Mouse (Mus musculus): ENCODE measurements at regions not wholly inside any gene's neighbourhood (a gene's known extent, or its start where the extent isn't known, plus 50 kb on each side); places are given as distances from the start of the nearest gene placed in this dataset.

- no peak overlapping the region for H3K27ac ChIP-seq (ENCODE audit: control insufficient read depth, low read depth, low read length)
- H3K36me3 ChIP-seq (ENCODE audit: control insufficient read depth in 1 of 2, insufficient read depth in 2 of 2, low read length in 2 of 2): no peaks in the 10 kb centered on the region
- H3K27me3 ChIP-seq (ENCODE audit: control insufficient read depth in 1 of 2, insufficient read depth in 2 of 2, low read length in 2 of 2): no peaks in the 10 kb centered on the region
- H3K4me1 ChIP-seq (ENCODE audit: control insufficient read depth in 1 of 2, insufficient read depth in 2 of 2, low read length in 2 of 2): no peaks in the 10 kb centered on the region
- DNase-seq (ENCODE audit: low read depth, low spot score): no peak
- H3K4me3 ChIP-seq (ENCODE audit: control insufficient read depth in 1 of 2, insufficient read depth in 1 of 2, low read depth in 2 of 2, low read length in 2 of 2): no peak overlapping the region
- no peaks in the 10 kb centered on the region for H3K9me3 ChIP-seq (replicated peaks; ENCODE audit: insufficient read depth, low read length)
- no peaks in the 10 kb centered on the region for H3K79me2 ChIP-seq (ENCODE audit: control insufficient read depth, insufficient read depth, low read length, poor library complexity)
- no peak for TF ChIP-seq GATA1 (IDR thresholded peaks at IDR 0.05; ENCODE audit: low read depth, low read length)
- no peak for TF ChIP-seq TBP (IDR thresholded peaks at IDR 0.05; ENCODE audit: low read depth, low read length)
- TF ChIP-seq NELFE (IDR thresholded peaks at IDR 0.05; ENCODE audit: low read depth, low read length): no peak
- TF ChIP-seq E2F4 (IDR thresholded peaks at IDR 0.05; ENCODE audit: borderline replicate concordance, low read depth, low read length): no peak
- TF ChIP-seq TAL1 (IDR thresholded peaks at IDR 0.05; ENCODE audit: low read length): no peak
- no peak for TF ChIP-seq CHD2 (IDR thresholded peaks at IDR 0.05; ENCODE audit: low read length)
- no peak for TF ChIP-seq POLR2AphosphoS2 (IDR thresholded peaks at IDR 0.05; ENCODE audit: low read length)
- H3K9ac ChIP-seq (ENCODE audit: control insufficient read depth, low read depth, low read length, poor library complexity, severe bottlenecking): no peak overlapping the region
These were observed 145.7 kb upstream of the Lrfn2 start for GRCm38 (mm10) chr17:48786501-48786900.

- Histone ChIP-seq H3K4me3 (ENCODE audit: control insufficient read depth in 1 of 2, insufficient read depth in 1 of 2, low read depth in 2 of 2, low read length in 2 of 2) (no peak overlapping the region), H3K79me2 (ENCODE audit: control insufficient read depth, insufficient read depth, low read length, poor library complexity) (no peaks in the 10 kb centered on the region), H3K9me3 (replicated peaks; ENCODE audit: insufficient read depth, low read length) (no peaks in the 10 kb centered on the region), H3K36me3 (ENCODE audit: control insufficient read depth in 1 of 2, insufficient read depth in 2 of 2, low read length in 2 of 2) (no peaks in the 10 kb centered on the region), H3K9ac (ENCODE audit: control insufficient read depth, low read depth, low read length, poor library complexity, severe bottlenecking) (no peak overlapping the region), H3K4me1 (ENCODE audit: control insufficient read depth in 1 of 2, insufficient read depth in 2 of 2, low read length in 2 of 2) (no peaks in the 10 kb centered on the region), H3K27ac (ENCODE audit: control insufficient read depth, low read depth, low read length) (no peak overlapping the region), H3K27me3 (ENCODE audit: control insufficient read depth in 1 of 2, insufficient read depth in 2 of 2, low read length in 2 of 2) (no peaks in the 10 kb centered on the region)
- DNase-seq (ENCODE audit: low read depth, low spot score): no peak
- no peak for TF ChIP-seq ELF1 (IDR thresholded peaks at IDR 0.05; ENCODE audit: low read depth, low read length)
These were observed 142.3 kb upstream of the Lrfn2 start for GRCm38 (mm10) chr17:48789846-48790245.

- TF ChIP-seq TBP (IDR thresholded peaks at IDR 0.05; ENCODE audit: low read depth, low read length) (no peak), SMC3 (IDR thresholded peaks at IDR 0.05; ENCODE audit: low read depth, low read length) (no peak), MYC (IDR thresholded peaks at IDR 0.05; ENCODE audit: low read depth, low read length) (no peak), MYB (IDR thresholded peaks at IDR 0.05; ENCODE audit: low read depth, low read length) (no peak), ZC3H11A (IDR thresholded peaks at IDR 0.05; ENCODE audit: low read depth, low read length) (no peak), MXI1 (IDR thresholded peaks at IDR 0.05; ENCODE audit: low read depth, low read length) (no peak), ETS1 (IDR thresholded peaks at IDR 0.05; ENCODE audit: low read depth, low read length) (no peak), KAT2A (conservative IDR thresholded peaks at IDR 0.05; ENCODE audit: low read depth, low read length) (no peak), BHLHE40 (IDR thresholded peaks at IDR 0.05; ENCODE audit: borderline replicate concordance, low read depth, low read length) (no peak), GATA1 (IDR thresholded peaks at IDR 0.05; ENCODE audit: low read depth, low read length) (no peak), MEF2A (IDR thresholded peaks at IDR 0.05; ENCODE audit: extremely low read depth, insufficient replicate concordance, low read depth, low read length, poor library complexity, severe bottlenecking) (no peak), ZMIZ1 (IDR thresholded peaks at IDR 0.05; ENCODE audit: low read depth, low read length) (no peak)
- no peak for DNase-seq (ENCODE audit: low read depth, low spot score)
- Histone ChIP-seq H3K9me3 (replicated peaks; ENCODE audit: insufficient read depth, low read length) (no peaks in the 10 kb centered on the region), H3K36me3 (ENCODE audit: control insufficient read depth in 1 of 2, insufficient read depth in 2 of 2, low read length in 2 of 2) (no peaks in the 10 kb centered on the region), H3K79me2 (ENCODE audit: control insufficient read depth, insufficient read depth, low read length, poor library complexity) (no peaks in the 10 kb centered on the region), H3K27me3 (ENCODE audit: control insufficient read depth in 1 of 2, insufficient read depth in 2 of 2, low read length in 2 of 2) (no peaks in the 10 kb centered on the region), H3K27ac (ENCODE audit: control insufficient read depth, low read depth, low read length) (no peak overlapping the region), H3K9ac (ENCODE audit: control insufficient read depth, low read depth, low read length, poor library complexity, severe bottlenecking) (no peak overlapping the region), H3K4me1 (ENCODE audit: control insufficient read depth in 1 of 2, insufficient read depth in 2 of 2, low read length in 2 of 2) (no peaks in the 10 kb centered on the region), H3K4me3 (ENCODE audit: control insufficient read depth in 1 of 2, insufficient read depth in 1 of 2, low read depth in 2 of 2, low read length in 2 of 2) (no peak overlapping the region)
These were observed 141.7 kb upstream of the Lrfn2 start for GRCm38 (mm10) chr17:48790526-48790925.

Data from MEL (cell line).